Mouse (Mus musculus) midbrain, postnatal 0 days (tissue): ENCODE measurements around the gene Tmem45a2. TPM values are rescaled to one million over a fixed set of nuclear protein-coding genes. Genes with fewer than 3 reads are reported as not detected.

Source experiments
- ATAC-seq: fragments of 200-750 bp; cut with Nextera tagmentation; 2 replicates; pipeline ENCODE4 v1.8.0; 2017; ENCODE audit warnings: moderate number of reproducible peaks, mild to moderate bottlenecking, moderate TSS enrichment, moderate library complexity; ENCODE audit not compliant: low FRiP score
- DNase-seq: peaks from one replicate; pipeline ENCODE4 v3.0.0-alpha.2; 2015; ENCODE audit warnings: low spot score
- H3K27ac ChIP-seq: fragments of 300-500 bp; sonication (generic); 2 replicates; pipeline ENCODE4 v1.5.1; 2014; ENCODE audit warnings: low read depth, mild to moderate bottlenecking, low read length, mixed read lengths
- H3K27me3 ChIP-seq: fragments of 300-500 bp; sonication (generic); 2 replicates; pipeline ENCODE4 v1.6.1; 2014; ENCODE audit warnings: low read length, control low read depth, mixed read lengths; ENCODE audit not compliant: insufficient read depth
- H3K36me3 ChIP-seq: fragments of 300-500 bp; sonication (generic); 2 replicates; pipeline ENCODE4 v1.6.1; 2014; ENCODE audit warnings: low read length, control low read depth, mixed read lengths; ENCODE audit not compliant: insufficient read depth
- H3K4me1 ChIP-seq: fragments of 300-500 bp; sonication (generic); 2 replicates; pipeline ENCODE4 v1.6.1; 2014; ENCODE audit warnings: mild to moderate bottlenecking, control low read depth, antibody characterized with exemption, low read length, mixed read lengths; ENCODE audit not compliant: insufficient read depth
- H3K4me2 ChIP-seq: fragments of 300-500 bp; sonication (generic); 2 replicates; pipeline ENCODE4 v1.6.1; 2014; ENCODE audit warnings: low read depth, mild to moderate bottlenecking, low read length, mixed read lengths; ENCODE audit not compliant: poor library complexity, severe bottlenecking
- H3K4me3 ChIP-seq: fragments of 300-500 bp; sonication (generic); 2 replicates; pipeline ENCODE4 v1.5.1; 2014; ENCODE audit warnings: low read depth, mild to moderate bottlenecking, low read length, moderate library complexity
- H3K9ac ChIP-seq: fragments of 300-500 bp; sonication (generic); replicated peaks from 2 replicates; pipeline ENCODE4 v1.6.1; 2014; ENCODE audit warnings: mild to moderate bottlenecking, low read length, moderate library complexity, mixed read lengths; ENCODE audit not compliant: poor library complexity, severe bottlenecking
- H3K9me3 ChIP-seq: fragments of 300-500 bp; sonication (generic); 2 replicates; pipeline ENCODE4 v1.6.1; 2016; ENCODE audit warnings: low read length, control low read depth
- CTCF ChIP-seq: IDR thresholded peaks from 2 replicates; pipeline ENCODE4 v1.5.1; 2016; ENCODE audit warnings: antibody characterized with exemption, mild to moderate bottlenecking
- WGBS: fragments of 180-500 bp; shearing (Covaris S2); extraction: QIAGEN DNeasy Blood & Tissue Kit; methylation state at CpG from one replicate; pipeline ENCODE4 v1.1.7; 2014; 5-methylcytosine and 5-hydroxymethylcytosine counted together
- polyA plus RNA-seq: library from polyadenylated mRNA; unstranded; fragments of >200 nt; fragmentation: Nextera tagmentation; extraction: Ambion mirVana; gene quantifications from 2 replicates; pipeline ENCODE4 v1.2.1, GENCODE M21; 2015
- total RNA-seq: library from RNA; depleted of rRNA; stranded (reverse); fragments of >200 nt; gene quantifications from 2 replicates; pipeline ENCODE4 v1.2.3, GENCODE M21; 2014

Tmem45a2 gene
- total and polyA plus RNA-seq, 2 experiments from 2014 or later, result 0.35 TPM; not detected in 1

- Histone ChIP-seq H3K36me3 (no peaks in the 10 kb centered on the region), H3K9me3 (no peaks in the 10 kb centered on the region), H3K27ac (no peak overlapping the region), H3K4me1 (no peaks in the 10 kb centered on the region), H3K4me3 (no peak overlapping the region), H3K4me2 (no peak overlapping the region), H3K9ac (no peak overlapping the region), H3K27me3 (no peaks in the 10 kb centered on the region)
- WGBS, result 75% methylated on average over 7 of the region's 7 CpGs
- DNase-seq, result no peak
- no peak for TF ChIP-seq CTCF
- no peak for ATAC-seq
These were observed 27.4 kb upstream of the Tmem45a2 start for GRCm38 (mm10) chr16:57098468-57099144.

DNA sequence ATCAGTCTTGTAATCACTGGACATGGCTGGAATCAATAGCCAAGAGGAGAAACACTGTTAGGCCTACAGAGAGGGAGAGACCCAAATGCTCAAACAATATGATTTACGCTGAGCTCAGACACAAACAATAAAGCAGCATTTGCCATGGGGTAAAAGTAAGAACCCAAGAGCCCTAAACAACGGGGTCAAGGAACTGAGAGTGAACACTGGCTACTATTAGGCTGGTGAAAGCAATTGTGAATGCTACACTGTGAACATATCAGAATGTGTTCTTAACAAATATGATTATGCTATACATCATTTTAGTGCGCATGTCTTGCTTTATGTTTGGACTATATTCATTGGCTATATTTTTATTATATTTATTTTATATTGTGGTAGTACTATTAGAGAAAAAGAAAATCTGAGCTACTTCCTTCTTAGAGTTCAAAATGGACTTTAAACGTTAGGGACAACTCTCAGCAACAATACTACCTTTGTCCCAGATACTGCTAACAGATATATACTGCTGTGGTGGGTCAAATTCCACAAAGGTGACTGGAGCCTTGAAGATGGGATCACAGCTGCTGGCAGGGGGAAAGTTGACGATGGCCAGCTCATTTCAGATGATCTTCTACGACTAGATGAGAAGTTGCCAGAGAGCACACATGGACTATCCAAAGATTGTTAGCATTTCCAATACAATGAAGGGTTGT is 21.9 kb upstream of the Tmem45a2 start:
- H3K4me1 ChIP-seq, result no peaks in the 10 kb centered on the region
- 0 out of 2 replicates have a peak, but pooled peaks have one; percentile 7 for ATAC-seq

DNA sequence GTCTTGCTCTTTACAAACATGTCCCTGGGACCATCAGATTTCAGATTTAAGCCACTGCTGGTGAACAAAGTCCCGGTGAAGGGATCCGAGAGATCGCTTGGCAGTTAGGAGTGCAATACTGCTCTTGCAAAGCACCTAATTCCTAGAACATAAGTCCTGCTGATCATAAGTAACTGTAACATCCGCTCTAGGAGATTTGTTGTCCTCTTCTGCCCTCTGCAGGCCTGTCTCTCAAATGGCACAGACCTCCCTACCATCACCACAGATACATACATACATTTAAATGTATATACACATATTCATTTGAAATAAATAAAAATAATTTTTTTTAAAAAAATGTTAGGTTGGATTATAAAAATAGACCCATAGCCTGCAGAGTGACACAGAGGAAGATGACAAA is 21.3 kb upstream of the Tmem45a2 start:
- Histone ChIP-seq H3K27me3 (no peaks in the 10 kb centered on the region), H3K36me3 (no peaks in the 10 kb centered on the region), H3K4me1 (no peaks in the 10 kb centered on the region), H3K9ac (no peak overlapping the region), H3K27ac (no peak overlapping the region), H3K9me3 (no peaks in the 10 kb centered on the region), H3K4me2 (no peak overlapping the region), H3K4me3 (no peak overlapping the region)
- WGBS, result 43% methylated on average over 4 of the region's 4 CpGs
- peak; percentile 73 for DNase-seq
- ATAC-seq, result peak; percentile 89
- peak; percentile 82 for TF ChIP-seq CTCF

More for the DNA sequence above, 21.9 kb upstream of the Tmem45a2 start:
- 71% methylated on average over 6 of the region's 6 CpGs for WGBS
- Histone ChIP-seq H3K27me3 (no peaks in the 10 kb centered on the region), H3K36me3 (no peaks in the 10 kb centered on the region), H3K27ac (no peak overlapping the region), H3K4me3 (no peak overlapping the region), H3K9ac (no peak overlapping the region), H3K9me3 (no peaks in the 10 kb centered on the region), H3K4me2 (no peak overlapping the region)
- no peak for TF ChIP-seq CTCF
- DNase-seq, result no peak

DNA sequence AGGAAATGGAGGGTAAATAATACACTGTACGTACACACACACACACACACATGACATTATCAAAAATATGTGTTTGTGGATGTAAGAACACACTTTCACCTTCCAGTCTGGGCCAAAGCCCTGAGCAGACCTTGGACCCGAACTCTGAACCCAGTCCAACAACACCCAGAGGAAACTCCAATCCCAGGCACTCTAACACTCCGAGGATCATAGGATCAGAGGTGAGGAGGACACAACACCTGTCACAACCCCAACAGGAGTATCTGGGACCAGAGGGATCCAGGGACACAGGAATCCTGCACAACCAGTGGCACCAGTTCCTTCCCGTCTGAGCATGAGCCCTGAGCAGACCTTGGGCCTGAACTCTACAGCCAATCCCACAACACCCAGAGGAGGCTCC is 8.4 kb upstream of the Tmem45a2 start:
- H3K4me1 ChIP-seq, result no peaks in the 10 kb centered on the region
- no peaks in the 10 kb centered on the region for H3K9me3 ChIP-seq
- H3K4me3 ChIP-seq, result no peak overlapping the region
- no peak overlapping the region for H3K9ac ChIP-seq
- H3K27ac ChIP-seq, result no peak overlapping the region
- no peak overlapping the region for H3K4me2 ChIP-seq
- 81% methylated on average over 4 of the region's 4 CpGs for whole genome bisulfite sequencing
- no peaks in the 10 kb centered on the region for H3K36me3 ChIP-seq
- no peak for ATAC-seq
- no peak for TF ChIP-seq CTCF
- DNase-seq, result no peak
- H3K27me3 ChIP-seq, result no peaks in the 10 kb centered on the region

- Histone ChIP-seq H3K4me2 (no peak overlapping the region), H3K4me3 (no peak overlapping the region), H3K9me3 (no peaks in the 10 kb centered on the region), H3K36me3 (no peaks in the 10 kb centered on the region), H3K4me1 (no peaks in the 10 kb centered on the region), H3K27ac (no peak overlapping the region), H3K27me3 (no peaks in the 10 kb centered on the region), H3K9ac (no peak overlapping the region)
- no peak for TF ChIP-seq CTCF
- DNase-seq (no peak), ATAC-seq (no peak)
- 74% methylated on average over 7 of the region's 7 CpGs for WGBS
These were observed 4.8 kb upstream of the Tmem45a2 start for GRCm38 (mm10) chr16:57075986-57076385.

DNA sequence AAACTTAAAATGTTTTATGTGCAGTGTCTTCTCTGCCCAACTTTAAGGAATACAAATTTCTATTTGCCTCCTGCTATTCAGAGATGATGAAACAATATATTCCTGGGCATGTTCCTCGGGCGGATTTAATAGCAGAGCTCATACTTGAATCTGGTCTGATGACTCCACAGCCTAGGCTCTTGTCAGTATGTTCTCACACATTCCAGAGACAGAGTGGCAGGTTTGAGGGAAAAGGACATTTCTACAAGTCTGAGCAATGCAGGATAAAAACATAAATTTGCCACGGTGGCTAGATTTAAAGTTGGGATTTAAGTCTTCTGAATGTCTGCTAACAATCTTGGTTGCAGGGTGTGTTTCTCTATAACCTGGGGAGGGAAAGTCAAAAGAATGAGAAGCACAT is 9.1 kb downstream of the Tmem45a2 start:
- no peak for TF ChIP-seq CTCF
- no peak overlapping the region for H3K4me3 ChIP-seq
- H3K4me2 ChIP-seq, result no peak overlapping the region
- H3K9me3 ChIP-seq, result no peaks in the 10 kb centered on the region
- no peak overlapping the region for H3K27ac ChIP-seq
- H3K27me3 ChIP-seq, result no peaks in the 10 kb centered on the region
- no peak for ATAC-seq
- H3K4me1 ChIP-seq, result no peaks in the 10 kb centered on the region
- DNase-seq, result no peak
- no peaks in the 10 kb centered on the region for H3K36me3 ChIP-seq
- H3K9ac ChIP-seq, result no peak overlapping the region
- 87% methylated on average over 3 of the region's 3 CpGs for WGBS
